Comparison of ENCODE assay signal across 10 mouse cellular contexts in genomic region chr5:98180888-98181635, GRCm38 (mm10). TPM values are rescaled to one million over a fixed set of nuclear protein-coding genes. Genes with fewer than 3 reads are reported as not detected.
DNase-seq lines count a peak whose midpoint lies in the region; ATAC-seq and TF ChIP-seq lines count a peak whose summit lies in the region.
"Had no signal": no experiment of that assay in that cellular context is flagged by ENCODE, and none has a peak within 500 bp of the region (broad histone marks: within the 10 kb centered on the region; RNA-seq: fewer than 3 reads in every experiment).

No protein-coding gene starts in this region.

- no peak for ATAC-seq in kidney, postnatal 0 days (replicated peaks; ENCODE audit: low FRiP score, low read depth)
- ATAC-seq in forebrain, embryonic 13.5 days, result peak; percentile 33
- ATAC-seq in limb, embryonic 15.5 days (ENCODE audit: insufficient number of reproducible peaks, low FRiP score, low TSS enrichment, low read depth), result no peak

- peaks cover 83% of the 10 kb centered on the region for H3K27me3 ChIP-seq in kidney, postnatal 0 days (ENCODE audit: insufficient read depth, low read length)
- peaks cover 92% of the 10 kb centered on the region for H3K27me3 ChIP-seq in forebrain, embryonic 13.5 days
- H3K27me3 ChIP-seq in limb, embryonic 15.5 days, result peaks cover 93% of the 10 kb centered on the region

- 1% methylated on average over 27 of the region's 27 CpGs for WGBS in kidney, postnatal 0 days
- WGBS in forebrain, embryonic 13.5 days, result under 1% methylated on average over 27 of the region's 27 CpGs
- 1% methylated on average over 27 of the region's 27 CpGs for WGBS in limb, embryonic 15.5 days

- TF ChIP-seq CTCF in kidney, postnatal 0 days (IDR thresholded peaks at IDR 0.05; ENCODE audit: low read depth), result no peak

- no peak for DNase-seq in kidney, postnatal 0 days (ENCODE audit: low spot score)
- no peak for DNase-seq in kidney, postnatal 14 days
- DNase-seq in cerebellum, adult 11-12 months, result peak; percentile 70
- no peak for DNase-seq in thymus, postnatal 25 days
- no peak for DNase-seq in T-cell, adult 2 months (ENCODE audit: low spot score)
- DNase-seq in adrenal gland, postnatal 25 days, result no peak

- H3K9me3 ChIP-seq in kidney, postnatal 0 days (replicated peaks; ENCODE audit: low read length), result no peaks in the 10 kb centered on the region
- no peaks in the 10 kb centered on the region for H3K9me3 ChIP-seq in forebrain, embryonic 13.5 days (replicated peaks)
- no peaks in the 10 kb centered on the region for H3K9me3 ChIP-seq in limb, embryonic 15.5 days

- H3K9ac ChIP-seq in kidney, postnatal 0 days (ENCODE audit: low read depth, low read length), result no peak overlapping the region
- H3K9ac ChIP-seq in forebrain, embryonic 13.5 days, result peak overlapping the region; percentile 69
- no peak overlapping the region for H3K9ac ChIP-seq in limb, embryonic 15.5 days

- H3K27ac ChIP-seq in kidney, postnatal 0 days, result no peak overlapping the region
- H3K27ac ChIP-seq in forebrain, embryonic 13.5 days, result peak overlapping the region; percentile 67
- no peak overlapping the region for H3K27ac ChIP-seq in limb, embryonic 15.5 days

- 0 out of 2 replicates have a peak overlapping the region, but pooled peaks have one; percentile 15 for H3K4me2 ChIP-seq in kidney, postnatal 0 days (ENCODE audit: low read length)
- H3K4me2 ChIP-seq in forebrain, embryonic 13.5 days, result peak overlapping the region; percentile 89
- H3K4me2 ChIP-seq in limb, embryonic 15.5 days, result 0 out of 2 replicates have a peak overlapping the region, but pooled peaks have one; percentile 19

- H3K4me1 ChIP-seq in kidney, postnatal 0 days (replicated peaks; ENCODE audit: insufficient read depth, low read length), result peaks cover 3% of the 10 kb centered on the region; the same call in 1 of the 2 replicates
- peaks cover 46% of the 10 kb centered on the region for H3K4me1 ChIP-seq in forebrain, embryonic 13.5 days
- peaks cover 25% of the 10 kb centered on the region for H3K4me1 ChIP-seq in limb, embryonic 15.5 days

- H3K36me3 ChIP-seq in kidney, postnatal 0 days (ENCODE audit: insufficient read depth, low read length), result no peaks in the 10 kb centered on the region
- H3K36me3 ChIP-seq in forebrain, embryonic 13.5 days (ENCODE audit: poor library complexity, severe bottlenecking), result no peaks in the 10 kb centered on the region
- no peaks in the 10 kb centered on the region for H3K36me3 ChIP-seq in limb, embryonic 15.5 days

- H3K4me3 ChIP-seq in kidney, postnatal 0 days (replicated peaks; ENCODE audit: low read depth, low read length), result 0 out of 2 replicates have a peak overlapping the region, but pooled peaks have one; percentile 17
- H3K4me3 ChIP-seq in forebrain, embryonic 13.5 days, result peak overlapping the region; percentile 56
- H3K4me3 ChIP-seq in limb, embryonic 15.5 days, result peak overlapping the region; percentile 20

RNA-seq across cellular contexts. Expression of gene Prdm8, which starts 14.1 kb away (rescaled TPM):
- polyA plus RNA-seq in kidney, postnatal 0 days (2015; fragmentation: Nextera tagmentation; extraction: Ambion mirVana), result 0.04 TPM in 1 of 2 replicates, not detected in the other
- 2.7 and 4.2 TPM in 2 replicates for polyA plus RNA-seq in forebrain, embryonic 13.5 days (2015; fragmentation: Nextera tagmentation; extraction: Ambion mirVana)
- polyA plus RNA-seq in limb, embryonic 15.5 days (2015; fragmentation: Nextera tagmentation; extraction: Ambion mirVana), result 0.12 and 0.20 TPM in 2 replicates
- 0.19 TPM in 1 of 2 replicates, not detected in the other for total RNA-seq in adrenal gland, postnatal 25 days (2021)
- total RNA-seq: MEL; neutrophil, adult 5-6 weeks had no signal

Comparison
In these comparisons a context has a peak if more than half of its experiments do, and no peak if none do; other contexts are left out.
1. H3K4me2 ChIP-seq: peak in every context shown above with its lines; median percentile 89 in forebrain, embryonic 13.5 days; 19 in limb, embryonic 15.5 days; 15 in kidney, postnatal 0 days.